In the genomic region with DNA sequence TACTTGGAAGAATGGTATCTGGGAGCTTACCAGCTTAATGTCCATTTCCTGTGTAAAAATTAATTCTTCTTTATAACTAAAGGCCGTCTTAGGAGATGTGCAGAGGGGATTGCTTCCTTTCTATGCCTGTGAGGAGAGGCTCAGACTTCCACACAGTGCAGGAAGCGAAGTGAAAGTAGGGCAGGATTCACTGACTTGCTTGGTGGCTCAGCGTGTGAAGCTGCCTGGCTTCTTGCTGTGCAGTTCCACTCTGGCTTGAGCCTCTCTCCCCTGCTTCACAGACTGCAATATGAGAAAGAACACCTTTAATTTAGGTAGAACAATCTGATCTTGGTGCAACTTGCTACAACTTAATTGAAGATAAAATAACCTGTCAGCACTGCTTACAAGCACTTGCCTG, we compare ENCODE assay signal across 19 mouse cellular contexts.
DNase-seq lines count a peak whose midpoint lies in the region; TF ChIP-seq lines count a peak whose summit lies in the region.
"Had no signal": no experiment of that assay in that cellular context is flagged by ENCODE, and none has a peak within 500 bp of the region (broad histone marks: within the 10 kb centered on the region; RNA-seq: fewer than 3 reads in every experiment).

No protein-coding gene starts in this region.

- no peaks in the 10 kb centered on the region for H3K9me3 ChIP-seq in MEL (replicated peaks; ENCODE audit: insufficient read depth, low read length)
- H3K9me3 ChIP-seq: embryonic facial prominence, embryonic 10.5 days; embryonic facial prominence, embryonic 12.5 days; forebrain, embryonic 13.5 days; forebrain, embryonic 15.5 days had no signal

- peak; percentile 2 for DNase-seq in adrenal gland, postnatal 10 days
- DNase-seq in adrenal gland, adult (ENCODE audit: inconsistent age in 2 of 2, low spot score in 1 of 2), result no peak
- DNase-seq in cerebellum, postnatal 25 days, result peak; percentile 37 to 42
- no peak for DNase-seq in cerebellum, postnatal 36 days
- DNase-seq in MEL (ENCODE audit: low read depth, low spot score), result peak; percentile 5
- DNase-seq in layer of hippocampus, adult 9-11 months, result no peak
- DNase-seq: adrenal gland, adult 8-10 months; adrenal gland, postnatal 25 days; B cell, adult 2 months; cerebellum, adult 18-20 months; cerebellum, adult 9-10 months; cerebellum, postnatal 10 days; forebrain, postnatal 0 days had no signal

- no peaks in the 10 kb centered on the region for H3K79me2 ChIP-seq in MEL (ENCODE audit: control insufficient read depth, insufficient read depth, low read length, poor library complexity)

- H3K36me3 ChIP-seq in MEL (ENCODE audit: control insufficient read depth in 1 of 2, insufficient read depth in 2 of 2, low read length in 2 of 2), result no peaks in the 10 kb centered on the region
- H3K36me3 ChIP-seq: embryonic facial prominence, embryonic 12.5 days; G1E had no signal

- no peak for TF ChIP-seq CTCF in MEL (IDR thresholded peaks at IDR 0.05 in 2 of 3, conservative IDR thresholded peaks at IDR 0.05 in 1 of 3; ENCODE audit: control insufficient read depth in 1 of 3, insufficient read depth in 1 of 3, low read depth in 2 of 3, low read length in 3 of 3, poor library complexity in 1 of 3, severe bottlenecking in 1 of 3)

- peak overlapping the region; percentile 33 to 43; a peak in 3 of 4 replicates for H3K4me3 ChIP-seq in MEL (ENCODE audit: control insufficient read depth in 1 of 2, insufficient read depth in 1 of 2, low read depth in 2 of 2, low read length in 2 of 2)
- H3K4me3 ChIP-seq: embryonic facial prominence, embryonic 10.5 days; embryonic facial prominence, embryonic 12.5 days; forebrain, embryonic 13.5 days; forebrain, embryonic 15.5 days had no signal

- no peak for TF ChIP-seq RAD21 in MEL (IDR thresholded peaks at IDR 0.05; ENCODE audit: low read depth, low read length)

- no peaks in the 10 kb centered on the region for H3K27me3 ChIP-seq in MEL (ENCODE audit: control insufficient read depth in 1 of 2, insufficient read depth in 2 of 2, low read length in 2 of 2)
- H3K27me3 ChIP-seq: CH12.LX; embryonic facial prominence, embryonic 12.5 days; forebrain, embryonic 13.5 days; forebrain, embryonic 15.5 days had no signal

- no peak overlapping the region for H3K9ac ChIP-seq in MEL (ENCODE audit: control insufficient read depth, low read depth, low read length, poor library complexity, severe bottlenecking)
- H3K9ac ChIP-seq: embryonic facial prominence, embryonic 12.5 days; forebrain, embryonic 13.5 days; forebrain, embryonic 15.5 days; forebrain, postnatal 0 days had no signal

- no peak for TF ChIP-seq POLR2A in MEL (IDR thresholded peaks at IDR 0.05; ENCODE audit: control insufficient read depth in 1 of 2, insufficient read depth in 1 of 2, low read depth in 1 of 2, low read length in 2 of 2, poor library complexity in 1 of 2)

- no peaks in the 10 kb centered on the region for H3K4me1 ChIP-seq in MEL (ENCODE audit: control insufficient read depth in 1 of 2, insufficient read depth in 2 of 2, low read length in 2 of 2)
- H3K4me1 ChIP-seq: embryonic facial prominence, embryonic 12.5 days had no signal

- no peak overlapping the region for H3K27ac ChIP-seq in MEL (ENCODE audit: control insufficient read depth, low read depth, low read length)
- H3K27ac ChIP-seq: embryonic facial prominence, embryonic 10.5 days; embryonic facial prominence, embryonic 12.5 days; forebrain, embryonic 13.5 days; forebrain, embryonic 15.5 days had no signal

- no peak for TF ChIP-seq EP300 in MEL (IDR thresholded peaks at IDR 0.05; ENCODE audit: low read depth in 1 of 2, low read length in 2 of 2)

TF ChIP-seq in MEL, 35 proteins besides CTCF, POLR2A, EP300 and RAD21:
- TF ChIP-seq ELF1 (IDR thresholded peaks at IDR 0.05; ENCODE audit: low read depth, low read length) (no peak), GATA1 (IDR thresholded peaks at IDR 0.05; ENCODE audit: low read depth, low read length) (no peak), E2F4 (IDR thresholded peaks at IDR 0.05; ENCODE audit: borderline replicate concordance, low read depth, low read length) (no peak), TAL1 (IDR thresholded peaks at IDR 0.05; ENCODE audit: low read length) (no peak), NRF1 (IDR thresholded peaks at IDR 0.05; ENCODE audit: insufficient read depth, low read depth, low read length, poor library complexity, severe bottlenecking) (no peak), KAT2A (conservative IDR thresholded peaks at IDR 0.05; ENCODE audit: low read depth, low read length) (no peak)

Comparison
In these comparisons a context has a peak if more than half of its experiments do, and no peak if none do; other contexts are left out.
1. DNase-seq: peak in adrenal gland, postnatal 10 days (single experiment), cerebellum, postnatal 25 days (2 of 2) and MEL (single experiment); none in adrenal gland, adult (0 of 2), cerebellum, postnatal 36 days (0 of 2) and layer of hippocampus, adult 9-11 months (single experiment).